Mouse (Mus musculus) kidney, adult 2 months (tissue): ENCODE data around the gene Naa11.

ENCODE experiments used
- CTCF ChIP-seq: fragments of 200-500 bp; conservative IDR thresholded peaks from 2 replicates; pipeline ENCODE4 v1.5.1; 2011; ENCODE audit warnings: low read depth, mild to moderate bottlenecking, control low read depth, low read length, moderate library complexity, mixed read lengths; ENCODE audit not compliant: insufficient read depth, insufficient read length
- POLR2A ChIP-seq: fragments of 200-500 bp; IDR thresholded peaks from one replicate; pipeline ENCODE4 v1.6.1; 2011; ENCODE audit warnings: low read depth, low read length, control low read depth

- TF ChIP-seq POLR2A, result no peak
- no peak for TF ChIP-seq CTCF
Observed at GRCm38 (mm10) chr5:97421669-97422068, 29.5 kb upstream of the Naa11 start.
